Mouse (Mus musculus): ENCODE data around the gene Tanc2. TPM values are rescaled to one million over a fixed set of nuclear protein-coding genes. Genes with fewer than 3 reads are reported as not detected.

The Tanc2 gene
- polyA plus RNA-seq (2015; fragmentation: Nextera tagmentation; extraction: Ambion mirVana), result 43.4 and 46.7 TPM in 2 replicates

GRCm38 (mm10) chr11:105589877-105590641, at the start of gene Tanc2:
TSS of gene Tanc2 (plus strand) at chr11:105589986.
- H3K27ac ChIP-seq (replicated peaks), result peak within 1 kb of the TSS; percentile 96
- peak; percentile 89 for ATAC-seq (ENCODE audit: low FRiP score)
- H3K4me2 ChIP-seq, result peak within 1 kb of the TSS; percentile 63
- WGBS, result under 1% methylated on average over 86 of the region's 87 CpGs
- H3K4me1 ChIP-seq, result peaks cover 11% of the 10 kb centered on the region
- no peaks in the 10 kb centered on the region for H3K27me3 ChIP-seq (replicated peaks)
- H3K36me3 ChIP-seq, result no peaks in the 10 kb centered on the region
- H3K9ac ChIP-seq (replicated peaks), result peak within 1 kb of the TSS; percentile 98
- H3K9me3 ChIP-seq (replicated peaks), result no peaks in the 10 kb centered on the region
- peak within 1 kb of the TSS; percentile 93 for H3K4me3 ChIP-seq (replicated peaks)

DNA sequence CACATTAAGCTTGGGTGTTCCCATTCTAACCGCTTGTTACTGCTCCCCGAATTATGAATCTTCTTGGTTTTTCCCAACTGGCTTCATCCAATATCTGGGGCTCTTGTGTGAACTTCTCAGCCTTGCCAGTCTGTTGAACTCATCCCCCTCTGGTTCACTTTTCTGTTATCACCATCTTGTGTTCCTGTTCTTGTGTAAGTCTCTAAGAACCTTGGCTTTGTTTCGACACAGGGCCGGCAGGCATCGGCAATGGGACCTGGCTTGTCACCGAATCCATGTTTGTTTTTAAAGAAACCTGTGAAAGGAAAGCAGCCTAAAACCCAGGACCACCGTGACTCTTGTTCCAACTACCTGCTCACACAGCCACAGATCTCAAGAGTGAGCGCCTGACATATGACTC, 49.0 kb upstream of the Tanc2 start:
- Histone ChIP-seq H3K4me2 (no peak overlapping the region), H3K4me3 (replicated peaks) (no peak overlapping the region), H3K9ac (replicated peaks) (no peak overlapping the region), H3K9me3 (replicated peaks) (no peaks in the 10 kb centered on the region), H3K27me3 (replicated peaks) (no peaks in the 10 kb centered on the region), H3K27ac (replicated peaks) (no peak overlapping the region), H3K36me3 (no peaks in the 10 kb centered on the region), H3K4me1 (peaks cover 3% of the 10 kb centered on the region)
- no peak for ATAC-seq (ENCODE audit: low FRiP score)
- WGBS, result 93% methylated on average over 8 of the region's 8 CpGs

- WGBS, result 82% methylated on average over 4 of the region's 4 CpGs
- Histone ChIP-seq H3K4me3 (replicated peaks) (no peak overlapping the region), H3K27ac (replicated peaks) (no peak overlapping the region), H3K4me2 (no peak overlapping the region), H3K4me1 (peaks cover 9% of the 10 kb centered on the region), H3K9ac (replicated peaks) (no peak overlapping the region), H3K36me3 (no peaks in the 10 kb centered on the region), H3K27me3 (replicated peaks) (no peaks in the 10 kb centered on the region), H3K9me3 (replicated peaks) (no peaks in the 10 kb centered on the region)
- ATAC-seq (ENCODE audit: low FRiP score), result no peak
Measured at GRCm38 (mm10) chr11:105541366-105541765, 48.4 kb upstream of the Tanc2 start.

DNA sequence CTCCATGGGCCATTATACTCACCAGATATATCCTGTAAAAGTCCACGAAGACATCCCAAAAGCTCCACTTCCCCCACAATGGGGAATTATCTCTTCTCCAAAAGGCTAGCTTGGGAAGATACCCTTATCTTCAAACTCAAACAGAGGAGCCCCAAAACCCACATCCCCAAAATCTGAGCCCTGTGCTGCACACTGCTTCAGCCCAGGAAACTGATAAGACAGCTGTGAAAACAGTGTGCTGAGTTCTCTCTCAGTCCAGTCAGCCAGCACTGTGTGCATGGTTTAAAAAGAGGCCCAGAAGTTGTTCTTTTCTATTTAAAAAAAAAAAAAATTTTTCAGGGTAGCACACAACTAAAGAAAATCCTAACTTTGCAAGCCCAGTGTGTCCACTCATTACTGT, 47.7 kb upstream of the Tanc2 start:
- WGBS, result 35% methylated on average over 1 of the region's 1 CpGs
- H3K27ac ChIP-seq (replicated peaks), result no peak overlapping the region

DNA sequence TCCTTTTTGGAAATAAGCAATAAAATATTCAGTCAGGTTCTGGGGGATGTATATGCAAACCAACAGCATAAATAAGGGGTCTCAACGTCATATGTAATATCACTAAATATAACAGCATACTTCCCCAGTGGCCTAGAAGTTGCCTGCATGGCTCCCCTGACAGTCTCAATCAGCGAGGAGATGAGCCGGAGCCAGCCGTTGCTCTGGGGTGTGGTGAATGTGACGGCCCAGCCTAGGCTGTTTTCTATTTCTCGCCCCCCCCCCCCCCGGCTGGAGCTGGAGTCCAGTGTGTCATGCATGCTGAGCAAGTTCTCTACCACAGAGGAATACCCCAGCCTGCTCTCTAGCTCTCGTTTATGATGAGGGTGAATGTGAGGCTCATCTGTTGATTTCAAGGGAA, 44.0 kb upstream of the Tanc2 start:
- no peaks in the 10 kb centered on the region for H3K36me3 ChIP-seq
- H3K4me3 ChIP-seq (replicated peaks), result no peak overlapping the region
- ATAC-seq (ENCODE audit: low FRiP score), result 0 out of 2 replicates have a peak, but pooled peaks have one; percentile 28
- H3K27me3 ChIP-seq (replicated peaks), result no peaks in the 10 kb centered on the region
- peak overlapping the region; percentile 23; the same call in 1 of the 2 replicates for H3K4me2 ChIP-seq
- H3K4me1 ChIP-seq, result peaks cover 22% of the 10 kb centered on the region
- no peak overlapping the region for H3K9ac ChIP-seq (replicated peaks)
- no peaks in the 10 kb centered on the region for H3K9me3 ChIP-seq (replicated peaks)
- 28% methylated on average over 8 of the region's 8 CpGs for WGBS
- H3K27ac ChIP-seq (replicated peaks), result 0 out of 2 replicates have a peak overlapping the region, but pooled peaks have one; percentile 58

More for the DNA sequence above, 47.7 kb upstream of the Tanc2 start:
- no peak overlapping the region for H3K4me2 ChIP-seq
- no peak overlapping the region for H3K9ac ChIP-seq (replicated peaks)
- H3K4me1 ChIP-seq, result peaks cover 13% of the 10 kb centered on the region
- ATAC-seq (ENCODE audit: low FRiP score), result no peak
- no peaks in the 10 kb centered on the region for H3K27me3 ChIP-seq (replicated peaks)
- H3K36me3 ChIP-seq, result no peaks in the 10 kb centered on the region
- no peaks in the 10 kb centered on the region for H3K9me3 ChIP-seq (replicated peaks)
- H3K4me3 ChIP-seq (replicated peaks), result no peak overlapping the region

DNA sequence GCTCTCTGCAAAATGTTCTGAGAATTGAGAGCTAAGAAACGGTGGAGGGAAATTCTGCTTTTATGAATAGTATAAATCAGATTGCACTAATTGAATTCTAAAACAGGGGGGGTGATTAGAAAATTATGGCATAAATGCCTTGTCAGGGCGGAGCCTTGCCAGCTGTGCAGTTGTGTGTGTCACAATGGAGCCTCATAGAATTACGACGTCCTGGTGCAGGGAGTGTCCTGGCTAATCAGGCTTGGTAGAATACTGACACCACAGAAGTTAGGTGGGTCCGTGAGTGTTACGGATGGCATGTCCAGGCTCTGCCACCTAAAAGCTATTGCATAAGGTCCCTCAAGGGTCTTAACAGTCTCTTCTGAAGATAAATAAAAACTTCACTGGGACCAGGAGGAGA, 43.4 kb upstream of the Tanc2 start:
- H3K27ac ChIP-seq (replicated peaks), result no peak overlapping the region; the same call in 1 of the 2 replicates
- no peaks in the 10 kb centered on the region for H3K27me3 ChIP-seq (replicated peaks)
- 24% methylated on average over 6 of the region's 6 CpGs for WGBS
- no peaks in the 10 kb centered on the region for H3K36me3 ChIP-seq
- peaks cover 22% of the 10 kb centered on the region for H3K4me1 ChIP-seq
- peak; percentile 55; the same call in 1 of the 2 replicates for ATAC-seq (ENCODE audit: low FRiP score)
- H3K9ac ChIP-seq (replicated peaks), result no peak overlapping the region
- H3K4me3 ChIP-seq (replicated peaks), result no peak overlapping the region
- no peaks in the 10 kb centered on the region for H3K9me3 ChIP-seq (replicated peaks)
- H3K4me2 ChIP-seq, result peak overlapping the region; percentile 23; the same call in 1 of the 2 replicates

GRCm38 (mm10) chr11:105548383-105548782, 41.4 kb upstream of the Tanc2 start:
- no peak overlapping the region for H3K27ac ChIP-seq (replicated peaks)
- H3K9ac ChIP-seq (replicated peaks), result no peak overlapping the region
- no peak overlapping the region for H3K4me3 ChIP-seq (replicated peaks)
- H3K27me3 ChIP-seq (replicated peaks), result no peaks in the 10 kb centered on the region
- peaks cover 22% of the 10 kb centered on the region for H3K4me1 ChIP-seq
- no peaks in the 10 kb centered on the region for H3K9me3 ChIP-seq (replicated peaks)
- no peak overlapping the region for H3K4me2 ChIP-seq
- H3K36me3 ChIP-seq, result no peaks in the 10 kb centered on the region
- no peak for ATAC-seq (ENCODE audit: low FRiP score)
- 88% methylated on average over 6 of the region's 6 CpGs for WGBS

DNA sequence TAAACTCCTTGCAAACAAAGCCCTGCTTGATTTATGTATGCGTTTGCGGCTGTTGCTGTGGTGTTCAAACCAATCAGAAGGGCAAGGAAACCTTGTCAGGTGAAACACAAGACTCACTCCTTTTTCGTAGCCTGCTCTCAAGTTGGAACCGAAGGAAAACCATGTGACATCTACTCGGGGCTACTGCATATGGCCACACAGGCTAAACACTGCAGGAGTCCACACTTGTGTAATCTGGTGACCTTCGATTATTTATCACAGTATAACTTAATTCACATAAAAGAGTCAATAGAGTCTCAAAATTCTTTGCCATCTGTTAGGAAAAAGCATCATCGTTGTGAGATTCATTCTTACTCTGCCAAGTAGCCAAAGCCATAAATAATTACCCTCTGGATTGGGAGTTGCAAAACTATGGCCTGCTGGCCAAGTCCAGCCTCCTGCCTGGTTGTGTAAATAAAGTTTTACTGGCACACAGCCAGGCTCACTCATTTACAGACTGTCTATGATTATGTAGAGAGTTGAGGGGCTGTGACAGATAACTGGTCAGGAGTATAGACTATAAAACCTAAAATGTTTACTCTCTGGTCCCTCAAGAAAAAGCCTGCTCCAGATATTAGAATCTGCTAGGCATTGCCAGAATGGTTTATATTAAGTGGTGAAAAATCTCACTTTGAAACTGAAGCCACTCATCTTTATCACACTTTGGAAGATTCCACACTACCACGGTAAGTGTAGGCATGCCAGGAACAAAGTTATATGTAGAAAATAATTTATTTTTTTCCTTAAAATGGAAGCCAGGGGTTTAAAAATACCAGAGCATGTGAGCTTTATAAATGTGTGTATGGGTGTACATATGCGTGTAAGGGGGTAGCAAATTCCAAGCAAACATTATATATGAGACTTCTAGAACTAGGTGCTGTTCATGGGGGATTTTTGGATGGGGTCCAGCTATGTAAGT, 40.3 kb upstream of the Tanc2 start:
- no peak overlapping the region for H3K27ac ChIP-seq (replicated peaks)
- no peaks in the 10 kb centered on the region for H3K9me3 ChIP-seq (replicated peaks)
- ATAC-seq (ENCODE audit: low FRiP score), result no peak
- 53% methylated on average over 9 of the region's 9 CpGs for WGBS
- no peaks in the 10 kb centered on the region for H3K27me3 ChIP-seq (replicated peaks)
- no peak overlapping the region for H3K4me3 ChIP-seq (replicated peaks)
- H3K4me1 ChIP-seq, result peaks cover 22% of the 10 kb centered on the region
- no peak overlapping the region for H3K4me2 ChIP-seq
- no peak overlapping the region for H3K9ac ChIP-seq (replicated peaks)
- H3K36me3 ChIP-seq, result no peaks in the 10 kb centered on the region

GRCm38 (mm10) chr11:105557285-105557684, 32.5 kb upstream of the Tanc2 start:
- Histone ChIP-seq H3K9me3 (replicated peaks) (no peaks in the 10 kb centered on the region), H3K4me2 (no peak overlapping the region), H3K27me3 (replicated peaks) (no peaks in the 10 kb centered on the region), H3K4me3 (replicated peaks) (no peak overlapping the region), H3K4me1 (peaks cover 12% of the 10 kb centered on the region), H3K27ac (replicated peaks) (peak overlapping the region; percentile 71), H3K36me3 (no peaks in the 10 kb centered on the region), H3K9ac (replicated peaks) (no peak overlapping the region)
- whole genome bisulfite sequencing, result 43% methylated on average over 8 of the region's 8 CpGs
- ATAC-seq (ENCODE audit: low FRiP score), result peak; percentile 65

- Histone ChIP-seq H3K27me3 (replicated peaks) (no peaks in the 10 kb centered on the region), H3K27ac (replicated peaks) (no peak overlapping the region), H3K4me3 (replicated peaks) (no peak overlapping the region), H3K9ac (replicated peaks) (no peak overlapping the region), H3K4me2 (no peak overlapping the region), H3K36me3 (no peaks in the 10 kb centered on the region), H3K4me1 (peaks cover 12% of the 10 kb centered on the region), H3K9me3 (replicated peaks) (no peaks in the 10 kb centered on the region)
- ATAC-seq (ENCODE audit: low FRiP score), result no peak
Measured at GRCm38 (mm10) chr11:105558091-105558490, 31.7 kb upstream of the Tanc2 start.

GRCm38 (mm10) chr11:105558803-105559505, 30.8 kb upstream of the Tanc2 start:
- no peak for ATAC-seq (ENCODE audit: low FRiP score)
- H3K36me3 ChIP-seq, result no peaks in the 10 kb centered on the region
- no peak overlapping the region for H3K4me2 ChIP-seq
- WGBS, result 90% methylated on average over 6 of the region's 6 CpGs
- H3K27me3 ChIP-seq (replicated peaks), result no peaks in the 10 kb centered on the region
- no peak overlapping the region for H3K9ac ChIP-seq (replicated peaks)
- H3K4me3 ChIP-seq (replicated peaks), result no peak overlapping the region
- no peak overlapping the region for H3K27ac ChIP-seq (replicated peaks)
- H3K4me1 ChIP-seq, result peaks cover 15% of the 10 kb centered on the region
- H3K9me3 ChIP-seq (replicated peaks), result no peaks in the 10 kb centered on the region

Data from neural tube, embryonic 15.5 days (tissue).